Mouse (Mus musculus): ENCODE data around the gene Sugp2. TPM values are rescaled to one million over a fixed set of nuclear protein-coding genes. Genes with fewer than 3 reads are reported as not detected.

Gene Sugp2
- polyA plus RNA-seq, 1 experiment: 149 TPM

- DNase-seq (ENCODE audit: low read depth): peak; percentile 93
- TF ChIP-seq CTCF (IDR thresholded peaks at IDR 0.05; ENCODE audit: borderline replicate concordance, extremely low read depth, insufficient read depth, insufficient read length): peak; percentile 82
- peak; percentile 96 for TF ChIP-seq POLR2A (IDR thresholded peaks at IDR 0.05; ENCODE audit: borderline replicate concordance, extremely low read depth, insufficient read depth, insufficient read length, poor library complexity, severe bottlenecking)
These were observed 48.6 kb downstream of the Sugp2 start, which contains the start of gene Homer3 for GRCm38 (mm10) chr8:70282603-70283135. Gene Homer3 (plus strand): TSS chr8:70282827.

GRCm38 (mm10) chr8:70283136-70284077 is 49.4 kb downstream of the Sugp2 start:
- peak; percentile 45 for DNase-seq (ENCODE audit: low read depth)
- TF ChIP-seq CTCF (IDR thresholded peaks at IDR 0.05; ENCODE audit: borderline replicate concordance, extremely low read depth, insufficient read depth, insufficient read length): no peak
- TF ChIP-seq POLR2A (IDR thresholded peaks at IDR 0.05; ENCODE audit: borderline replicate concordance, extremely low read depth, insufficient read depth, insufficient read length, poor library complexity, severe bottlenecking): no peak

- no peak for TF ChIP-seq POLR2A (IDR thresholded peaks at IDR 0.05; ENCODE audit: borderline replicate concordance, extremely low read depth, insufficient read depth, insufficient read length, poor library complexity, severe bottlenecking)
- no peak for TF ChIP-seq CTCF (IDR thresholded peaks at IDR 0.05; ENCODE audit: borderline replicate concordance, extremely low read depth, insufficient read depth, insufficient read length)
- no peak for DNase-seq (ENCODE audit: low read depth)
These were observed 50.4 kb downstream of the Sugp2 start for GRCm38 (mm10) chr8:70284421-70284820.

- no peak for DNase-seq (ENCODE audit: low read depth)
- TF ChIP-seq CTCF (IDR thresholded peaks at IDR 0.05; ENCODE audit: borderline replicate concordance, extremely low read depth, insufficient read depth, insufficient read length) (no peak), POLR2A (IDR thresholded peaks at IDR 0.05; ENCODE audit: borderline replicate concordance, extremely low read depth, insufficient read depth, insufficient read length, poor library complexity, severe bottlenecking) (no peak)
These were observed 51.3 kb downstream of the Sugp2 start for GRCm38 (mm10) chr8:70285304-70285703.

GRCm38 (mm10) chr8:70286737-70287136 is 52.7 kb downstream of the Sugp2 start:
- no peak for DNase-seq (ENCODE audit: low read depth)
- TF ChIP-seq CTCF (IDR thresholded peaks at IDR 0.05; ENCODE audit: borderline replicate concordance, extremely low read depth, insufficient read depth, insufficient read length) (peak; percentile 40; the same call in 1 of the 2 replicates), POLR2A (IDR thresholded peaks at IDR 0.05; ENCODE audit: borderline replicate concordance, extremely low read depth, insufficient read depth, insufficient read length, poor library complexity, severe bottlenecking) (no peak)

GRCm38 (mm10) chr8:70293988-70294405 is 60.0 kb downstream of the Sugp2 start:
- DNase-seq (ENCODE audit: low read depth): no peak
- no peak for TF ChIP-seq CTCF (IDR thresholded peaks at IDR 0.05; ENCODE audit: borderline replicate concordance, extremely low read depth, insufficient read depth, insufficient read length)

- no peak for TF ChIP-seq CTCF (IDR thresholded peaks at IDR 0.05; ENCODE audit: borderline replicate concordance, extremely low read depth, insufficient read depth, insufficient read length)
- no peak for TF ChIP-seq POLR2A (IDR thresholded peaks at IDR 0.05; ENCODE audit: borderline replicate concordance, extremely low read depth, insufficient read depth, insufficient read length, poor library complexity, severe bottlenecking)
- no peak for DNase-seq (ENCODE audit: low read depth)
These were observed 66.9 kb downstream of the Sugp2 start for GRCm38 (mm10) chr8:70300881-70301280.

- TF ChIP-seq POLR2A (IDR thresholded peaks at IDR 0.05; ENCODE audit: borderline replicate concordance, extremely low read depth, insufficient read depth, insufficient read length, poor library complexity, severe bottlenecking): no peak
- TF ChIP-seq CTCF (IDR thresholded peaks at IDR 0.05; ENCODE audit: borderline replicate concordance, extremely low read depth, insufficient read depth, insufficient read length): no peak
- peak; percentile 98 for DNase-seq (ENCODE audit: low read depth)
These were observed 68.4 kb downstream of the Sugp2 start, which contains the start of the genes Ddx49 and Cope for GRCm38 (mm10) chr8:70302358-70302890. Gene Ddx49 (minus strand): TSS chr8:70302489. Gene Cope (plus strand): TSS chr8:70302518.

- TF ChIP-seq POLR2A (IDR thresholded peaks at IDR 0.05; ENCODE audit: borderline replicate concordance, extremely low read depth, insufficient read depth, insufficient read length, poor library complexity, severe bottlenecking): no peak
- no peak for TF ChIP-seq CTCF (IDR thresholded peaks at IDR 0.05; ENCODE audit: borderline replicate concordance, extremely low read depth, insufficient read depth, insufficient read length)
- DNase-seq (ENCODE audit: low read depth): no peak
These were observed 68.9 kb downstream of the Sugp2 start for GRCm38 (mm10) chr8:70302901-70303300.

GRCm38 (mm10) chr8:70309311-70309710 is 75.3 kb downstream of the Sugp2 start:
- DNase-seq (ENCODE audit: low read depth): peak; percentile 28
- TF ChIP-seq POLR2A (IDR thresholded peaks at IDR 0.05; ENCODE audit: borderline replicate concordance, extremely low read depth, insufficient read depth, insufficient read length, poor library complexity, severe bottlenecking): no peak
- peak; percentile 67 for TF ChIP-seq CTCF (IDR thresholded peaks at IDR 0.05; ENCODE audit: borderline replicate concordance, extremely low read depth, insufficient read depth, insufficient read length)

- TF ChIP-seq CTCF (IDR thresholded peaks at IDR 0.05; ENCODE audit: borderline replicate concordance, extremely low read depth, insufficient read depth, insufficient read length) (no peak), POLR2A (IDR thresholded peaks at IDR 0.05; ENCODE audit: borderline replicate concordance, extremely low read depth, insufficient read depth, insufficient read length, poor library complexity, severe bottlenecking) (no peak)
- DNase-seq (ENCODE audit: low read depth): peak; percentile 29
These were observed 79.4 kb downstream of the Sugp2 start for GRCm38 (mm10) chr8:70313399-70313798.

Data from brain, embryonic 14.5 days (tissue).